Mouse (Mus musculus) myocyte (in vitro differentiated cells): ENCODE data around the gene Zbtb9.

Source experiments
- CEBPB ChIP-seq: IDR thresholded peaks from 2 replicates; pipeline ENCODE4 v1.6.1; 2011; ENCODE audit warnings: mild to moderate bottlenecking, moderate library complexity; ENCODE audit not compliant: poor library complexity, insufficient read depth, severe bottlenecking
- E2F4 ChIP-seq: IDR thresholded peaks from one replicate; pipeline ENCODE4 v1.6.1; 2011; ENCODE audit warnings: mild to moderate bottlenecking, control low read depth, moderate library complexity; ENCODE audit not compliant: insufficient read depth
- MAX ChIP-seq: IDR thresholded peaks from one replicate; pipeline ENCODE4 v1.6.1; 2011; ENCODE audit warnings: low read depth, mild to moderate bottlenecking, control low read depth
- MYOD1 ChIP-seq, 3 experiments: IDR thresholded peaks; one replicate each; pipeline ENCODE4 v1.6.1; 2011; ENCODE audit warnings: control low read depth in 2 of 3, low read depth in 2 of 3, mild to moderate bottlenecking in 2 of 3, moderate library complexity in 1 of 3; ENCODE audit not compliant: insufficient read length in 2 of 3, control insufficient read depth in 1 of 3
- MYOG ChIP-seq, 3 experiments: IDR thresholded peaks; one replicate each; pipeline ENCODE4 v1.6.1; 2011; ENCODE audit warnings: control low read depth in 2 of 3, low read depth in 2 of 3, mild to moderate bottlenecking in 2 of 3; ENCODE audit not compliant: insufficient read length in 2 of 3, control insufficient read depth in 1 of 3, insufficient read depth in 1 of 3
- POLR2A ChIP-seq: IDR thresholded peaks from one replicate; pipeline ENCODE4 v1.6.1; 2011; ENCODE audit warnings: low read depth, mild to moderate bottlenecking, control low read depth, moderate library complexity; ENCODE audit not compliant: insufficient read length
- POLR2AphosphoS2 ChIP-seq: IDR thresholded peaks from one replicate; pipeline ENCODE4 v1.6.1; 2011; ENCODE audit warnings: low read depth, control low read depth; ENCODE audit not compliant: insufficient read length
- REST ChIP-seq: IDR thresholded peaks from one replicate; pipeline ENCODE4 v1.6.1; 2011; ENCODE audit warnings: mild to moderate bottlenecking, control low read depth, moderate library complexity; ENCODE audit not compliant: insufficient read depth, insufficient read length
- TCF12 ChIP-seq: IDR thresholded peaks from one replicate; pipeline ENCODE4 v1.6.1; 2011; ENCODE audit warnings: mild to moderate bottlenecking, control low read depth; ENCODE audit not compliant: poor library complexity, insufficient read depth, severe bottlenecking
- TCF3 ChIP-seq: IDR thresholded peaks from one replicate; pipeline ENCODE4 v1.6.1; 2011; ENCODE audit warnings: low read depth, control low read depth; ENCODE audit not compliant: insufficient read length
- USF1 ChIP-seq: IDR thresholded peaks from one replicate; pipeline ENCODE4 v1.6.1; 2011; ENCODE audit warnings: low read depth, mild to moderate bottlenecking, control low read depth, moderate library complexity

DNA sequence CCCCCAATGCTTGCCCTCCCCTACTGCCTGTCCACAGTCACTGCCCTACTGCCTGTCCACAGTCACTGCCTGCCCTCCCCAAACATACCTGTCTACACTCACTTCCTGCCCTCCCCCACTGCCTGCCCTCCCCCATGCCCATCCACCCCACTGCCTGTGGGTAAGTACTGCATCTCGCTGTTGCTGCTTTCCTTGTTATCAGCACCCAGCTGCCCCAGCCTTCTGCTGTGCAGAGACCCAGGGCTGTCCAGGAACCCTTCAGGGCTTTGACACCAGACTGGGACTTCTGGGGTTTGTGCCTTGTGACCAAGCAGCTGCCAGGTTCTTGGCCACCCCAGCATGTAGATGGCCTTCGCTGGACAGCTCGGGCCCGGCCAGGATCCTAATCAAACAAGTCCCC is 50.4 kb downstream of the Zbtb9 start:
- TF ChIP-seq E2F4 (no peak), MYOD1 (IDR thresholded peaks at IDR 0.05; ENCODE audit: control insufficient read depth in 1 of 3, insufficient read length in 2 of 3, low read depth in 2 of 3) (no peak), USF1 (no peak), POLR2A (no peak), TCF12 (no peak), MAX (no peak), MYOG (IDR thresholded peaks at IDR 0.05; ENCODE audit: control insufficient read depth in 1 of 3, insufficient read depth in 1 of 3, insufficient read length in 2 of 3, low read depth in 2 of 3) (no peak), TCF3 (no peak), REST (no peak), CEBPB (no peak), POLR2AphosphoS2 (no peak)
